Mouse (Mus musculus) testis, adult 2 months (tissue): ENCODE data around the gene Stn1.

ENCODE experiments used
- CTCF ChIP-seq: fragments of 200-500 bp; IDR thresholded peaks from 2 replicates; pipeline ENCODE4 v1.5.1; 2012; ENCODE audit warnings: low read depth, mild to moderate bottlenecking, inconsistent platforms, low read length, moderate library complexity; ENCODE audit not compliant: control insufficient read depth, insufficient read depth, insufficient replicate concordance
- POLR2A ChIP-seq: fragments of 200-500 bp; IDR thresholded peaks from 2 replicates; pipeline ENCODE4 v1.6.1; 2012; ENCODE audit warnings: low read depth, mild to moderate bottlenecking, inconsistent platforms, low read length, moderate library complexity; ENCODE audit not compliant: control insufficient read depth

- TF ChIP-seq CTCF: no peak
- no peak for TF ChIP-seq POLR2A
These were observed 49.7 kb upstream of the Stn1 start for GRCm38 (mm10) chr19:47587009-47587408.
